Mouse (Mus musculus) megakaryocyte, embryonic 14.5 days (primary cell): Measurements from ENCODE around the gene Sptbn4.

Experiments used
- FLI1 ChIP-seq: IDR thresholded peaks from 2 replicates; pipeline ENCODE4 v1.6.1; 2012; ENCODE audit warnings: low read length, inconsistent platforms, mixed read lengths
- GATA1 ChIP-seq: IDR thresholded peaks from 3 replicates; pipeline ENCODE4 v1.6.1; 2012; ENCODE audit warnings: mixed read lengths, low read length, inconsistent platforms, borderline replicate concordance

GRCm38 (mm10) chr7:27391416-27391815 is 56.1 kb downstream of the Sptbn4 start:
- TF ChIP-seq GATA1 = no peak
- no peak for TF ChIP-seq FLI1
